In genomic region chr10:84760118-84761111, GRCm38 (mm10) we compare ENCODE assay signal across 9 mouse cellular contexts. TPM values are rescaled to one million over a fixed set of nuclear protein-coding genes. Genes with fewer than 3 reads are reported as not detected.
DNase-seq lines count a peak whose midpoint lies in the region.
"Had no signal": no experiment of that assay in that cellular context is flagged by ENCODE, and none has a peak within 500 bp of the region (broad histone marks: within the 10 kb centered on the region; RNA-seq: fewer than 3 reads in every experiment).

No protein-coding gene starts in this region.

- H3K27me3 ChIP-seq in limb, embryonic 10.5 days (ENCODE audit: low read depth, poor library complexity, severe bottlenecking), result peaks cover 90% of the 10 kb centered on the region

- no peaks in the 10 kb centered on the region for H3K9me3 ChIP-seq in limb, embryonic 10.5 days (replicated peaks)

- H3K27ac ChIP-seq in limb, embryonic 10.5 days, result peak overlapping the region; percentile 77

- H3K36me3 ChIP-seq in limb, embryonic 10.5 days, result no peaks in the 10 kb centered on the region

- 4% methylated on average over 45 of the region's 46 CpGs for WGBS in limb, embryonic 10.5 days

- peak overlapping the region; percentile 52 for H3K4me3 ChIP-seq in limb, embryonic 10.5 days
- H3K4me3 ChIP-seq: erythroblast, embryonic 14.5 days had no signal

- H3K4me1 ChIP-seq in limb, embryonic 10.5 days, result peaks cover 48% of the 10 kb centered on the region

- DNase-seq in heart, adult 11 months, result peak; percentile 66
- no peak for DNase-seq in heart, postnatal 4 days
- peak; percentile 39 for DNase-seq in right cerebral cortex, adult 18-20 months
- no peak for DNase-seq in right cerebral cortex, postnatal 36 days (ENCODE audit: low spot score in 2 of 2)
- DNase-seq in limb, embryonic 10.5 days (ENCODE audit: low spot score), result peak; percentile 74
- DNase-seq in right cerebral cortex, postnatal 4 days, result peak; percentile 54
- DNase-seq in spleen, postnatal 14 days (ENCODE audit: low spot score in 2 of 2), result no peak
- no peak for DNase-seq in urinary bladder, postnatal 25 days (ENCODE audit: low spot score)

RNA-seq across cellular contexts. Expression of gene Rfx4, which starts 4.6 kb away (rescaled TPM):
- total RNA-seq in heart, postnatal 4 days (2021), result not detected
- polyA plus RNA-seq in limb, embryonic 10.5 days (2016; fragmentation: Nextera tagmentation; extraction: Ambion mirVana), result 0.06 TPM in 1 of 2 replicates, not detected in the other
- polyA plus RNA-seq: erythroblast, embryonic 14.5 days had no signal

Comparison
In these comparisons a context has a peak if more than half of its experiments do, and no peak if none do; other contexts are left out.
1. DNase-seq: peak in heart, adult 11 months (single experiment), right cerebral cortex, adult 18-20 months (single experiment), limb, embryonic 10.5 days (single experiment) and right cerebral cortex, postnatal 4 days (single experiment); none in heart, postnatal 4 days (single experiment), right cerebral cortex, postnatal 36 days (0 of 2), spleen, postnatal 14 days (0 of 2) and urinary bladder, postnatal 25 days (single experiment).